Mouse (Mus musculus) liver, postnatal 0 days (tissue): ENCODE data around the gene Gfer. TPM values are rescaled to one million over a fixed set of nuclear protein-coding genes. Genes with fewer than 3 reads are reported as not detected.

ENCODE experiments used
- ATAC-seq: fragments of 200-750 bp; cut with Nextera tagmentation; 2 replicates; pipeline ENCODE4 v1.8.0; 2017; ENCODE audit warnings: mild to moderate bottlenecking, moderate library complexity
- DNase-seq: peaks from one replicate; pipeline ENCODE4 v3.0.0-alpha.2; 2016
- H3K27ac ChIP-seq: fragments of 300-500 bp; sonication (generic); 2 replicates; pipeline ENCODE4 v1.5.1; 2014; ENCODE audit warnings: antibody characterized with exemption, moderate library complexity, mild to moderate bottlenecking, low read depth
- H3K27me3 ChIP-seq: fragments of 300-500 bp; sonication (generic); 2 replicates; pipeline ENCODE4 v1.6.1; 2014; ENCODE audit warnings: low read length, control low read depth, mixed read lengths; ENCODE audit not compliant: insufficient read depth
- H3K36me3 ChIP-seq: fragments of 300-500 bp; sonication (generic); replicated peaks from 2 replicates; pipeline ENCODE4 v1.6.1; 2014; ENCODE audit warnings: mild to moderate bottlenecking, control low read depth, low read length, moderate library complexity, mixed read lengths; ENCODE audit not compliant: insufficient read depth
- H3K4me1 ChIP-seq: fragments of 300-500 bp; sonication (generic); 2 replicates; pipeline ENCODE4 v1.6.1; 2014; ENCODE audit warnings: antibody characterized with exemption, mild to moderate bottlenecking, control low read depth; ENCODE audit not compliant: insufficient read depth
- H3K4me2 ChIP-seq: fragments of 300-500 bp; sonication (generic); 2 replicates; pipeline ENCODE4 v1.6.1; 2014; ENCODE audit warnings: low read depth, mild to moderate bottlenecking, low read length, moderate library complexity, mixed read lengths
- H3K4me3 ChIP-seq: fragments of 300-500 bp; sonication (generic); 2 replicates; pipeline ENCODE4 v1.5.1; 2014; ENCODE audit warnings: low read depth, low read length
- H3K9ac ChIP-seq: fragments of 300-500 bp; sonication (generic); replicated peaks from 2 replicates; pipeline ENCODE4 v1.6.1; 2014; ENCODE audit warnings: mild to moderate bottlenecking, moderate library complexity
- H3K9me3 ChIP-seq: fragments of 300-500 bp; sonication (generic); 2 replicates; pipeline ENCODE4 v1.6.1; 2016; ENCODE audit warnings: mild to moderate bottlenecking, control low read depth, low read length, mixed read lengths
- CTCF ChIP-seq: sonication (generic); IDR thresholded peaks from 2 replicates; pipeline ENCODE4 v1.5.1; 2016; ENCODE audit warnings: antibody characterized with exemption, low read depth
- EP300 ChIP-seq: IDR thresholded peaks from 2 replicates; pipeline ENCODE4 v1.6.1; 2016; ENCODE audit warnings: antibody characterized with exemption, low read depth, mild to moderate bottlenecking
- WGBS: fragments of 180-500 bp; shearing (Covaris S2); extraction: QIAGEN DNeasy Blood & Tissue Kit; methylation state at CpG from one replicate; pipeline ENCODE4 v1.1.7; 2014; ENCODE audit not compliant: insufficient replicate concordance; 5-methylcytosine and 5-hydroxymethylcytosine counted together
- polyA plus RNA-seq: library from polyadenylated mRNA; unstranded; fragments of >200 nt; fragmentation: Nextera tagmentation; extraction: Ambion mirVana; gene quantifications from 2 replicates; pipeline ENCODE4 v1.2.1, GENCODE M21; 2015

Gene Gfer
- polyA plus RNA-seq, 1 experiment from 2014 or later = 46.5 TPM

DNA sequence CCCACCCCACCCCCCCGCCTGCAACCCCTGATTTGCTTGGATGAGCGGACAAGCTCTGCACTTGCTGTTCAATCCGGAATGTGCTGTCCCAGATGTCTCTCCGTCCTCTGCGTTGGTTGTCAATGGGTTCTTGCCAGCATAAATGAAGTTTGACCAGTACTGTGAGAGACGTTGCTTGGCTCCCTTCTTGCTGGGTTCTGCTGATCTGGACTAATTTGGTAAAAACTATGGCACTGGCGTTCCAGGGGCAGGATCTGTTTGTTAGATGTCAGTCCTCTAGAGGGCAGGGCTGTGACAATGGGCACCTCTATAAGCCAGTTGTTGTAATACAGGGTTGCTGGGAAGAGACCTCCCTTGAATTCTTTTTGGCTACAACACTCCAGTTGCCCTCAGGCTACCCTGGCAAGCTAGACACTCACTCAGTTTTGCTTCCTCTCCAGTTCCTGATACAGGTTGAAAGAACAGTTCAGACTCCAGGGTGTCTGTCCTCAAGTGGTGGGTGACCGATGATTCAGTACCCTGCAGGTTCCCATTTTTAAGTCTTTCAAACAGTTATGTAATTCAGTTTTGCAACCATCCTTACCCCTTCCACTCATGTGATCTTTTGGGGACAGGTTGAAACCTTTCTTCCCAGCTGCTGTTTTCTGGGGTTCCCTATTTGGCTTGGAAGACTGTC is 41.3 kb upstream of the Gfer start:
- Histone ChIP-seq H3K9ac (peak overlapping the region; percentile 92), H3K4me2 (peak overlapping the region; percentile 98), H3K27me3 (no peaks in the 10 kb centered on the region), H3K4me3 (peak overlapping the region; percentile 90), H3K27ac (peak overlapping the region; percentile 98), H3K36me3 (peaks cover 24% of the 10 kb centered on the region), H3K4me1 (peaks cover 30% of the 10 kb centered on the region), H3K9me3 (no peaks in the 10 kb centered on the region)
- TF ChIP-seq CTCF (peak; percentile 46), EP300 (no peak)
- peak; percentile 6; the same call in 1 of the 2 replicates for ATAC-seq
- WGBS = 20% methylated on average over 8 of the region's 8 CpGs
- DNase-seq = peak; percentile 36

DNA sequence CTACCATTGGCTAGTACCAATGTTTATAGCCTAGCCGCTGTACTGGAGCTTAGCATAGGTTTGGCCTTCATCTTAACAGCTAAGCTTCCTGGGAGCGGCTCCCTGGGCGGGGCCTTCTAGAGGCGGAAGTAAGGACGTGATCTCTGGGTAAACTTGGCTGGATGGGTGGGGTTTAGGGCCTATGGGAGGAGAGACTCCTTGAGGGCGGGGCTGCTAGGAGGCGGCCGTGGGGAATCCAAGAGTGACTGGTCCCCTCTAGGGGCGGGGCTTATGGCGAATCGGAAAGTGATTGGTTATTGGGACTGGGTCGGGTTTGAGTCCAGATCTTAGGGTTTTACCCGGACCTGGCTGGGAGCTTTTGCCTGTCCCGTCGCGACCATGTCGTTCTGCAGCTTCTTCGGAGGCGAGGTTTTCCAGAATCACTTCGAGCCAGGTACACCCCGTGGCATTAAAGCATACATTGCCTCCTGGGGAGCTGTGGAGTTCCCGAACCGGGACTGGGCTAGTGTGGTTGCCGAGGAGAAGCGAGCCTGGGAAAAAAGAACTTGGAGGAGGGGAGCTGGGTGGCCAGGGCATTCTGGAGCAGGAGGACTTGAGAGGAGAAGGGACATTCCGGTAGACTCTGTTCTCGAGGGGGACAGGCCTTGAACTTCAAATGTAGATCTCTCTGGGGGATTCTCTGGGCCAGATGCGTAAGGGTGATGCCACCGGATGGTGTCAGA is 40.5 kb upstream of the Gfer start, which contains the start of gene Msrb1:
Msrb1 (plus strand) TSS at position 313 of the 722 bp plus-strand sequence.
- under 1% methylated on average over 29 of the region's 29 CpGs for WGBS
- H3K4me3 ChIP-seq = peak within 1 kb of the TSS; percentile 90
- H3K27me3 ChIP-seq = no peaks in the 10 kb centered on the region
- H3K4me1 ChIP-seq = peaks cover 27% of the 10 kb centered on the region
- H3K36me3 ChIP-seq = peaks cover 20% of the 10 kb centered on the region
- H3K9ac ChIP-seq = peak within 1 kb of the TSS; percentile 92
- DNase-seq (peak; percentile 99), ATAC-seq (peak; percentile 96)
- peak within 1 kb of the TSS; percentile 98 for H3K4me2 ChIP-seq
- no peaks in the 10 kb centered on the region for H3K9me3 ChIP-seq
- peak within 1 kb of the TSS; percentile 98 for H3K27ac ChIP-seq
- no peak; the same call in 1 of the 2 replicates for TF ChIP-seq EP300
- TF ChIP-seq CTCF = no peak

DNA sequence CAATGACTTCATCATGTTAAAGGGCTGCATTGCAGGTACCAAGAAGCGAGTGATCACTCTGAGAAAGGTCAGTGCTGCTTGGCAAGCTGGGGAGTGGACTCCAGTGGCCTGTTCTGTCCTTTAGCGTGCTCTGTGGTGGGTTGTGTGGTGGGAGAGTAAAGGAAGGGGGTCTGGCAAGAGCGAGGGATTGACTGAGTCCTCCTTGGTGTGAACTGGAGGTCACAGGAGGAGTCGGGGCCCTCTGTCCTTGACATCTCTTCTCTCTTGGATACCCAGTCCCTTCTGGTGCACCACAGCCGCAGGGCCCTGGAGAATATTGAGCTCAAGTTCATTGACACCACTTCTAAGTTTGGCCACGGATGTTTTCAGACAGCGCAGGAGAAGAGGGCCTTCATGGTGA is 39.5 kb upstream of the Gfer start:
- Histone ChIP-seq H3K4me2 (peak overlapping the region; percentile 98), H3K27ac (peak overlapping the region; percentile 78), H3K36me3 (peaks cover 13% of the 10 kb centered on the region), H3K4me1 (peaks cover 27% of the 10 kb centered on the region), H3K4me3 (peak overlapping the region; percentile 90), H3K9ac (peak overlapping the region; percentile 92), H3K9me3 (no peaks in the 10 kb centered on the region), H3K27me3 (no peaks in the 10 kb centered on the region)
- TF ChIP-seq CTCF = no peak
- TF ChIP-seq EP300 = no peak
- DNase-seq = peak; percentile 15
- ATAC-seq = no peak
- WGBS = 82% methylated on average over 7 of the region's 7 CpGs

DNA sequence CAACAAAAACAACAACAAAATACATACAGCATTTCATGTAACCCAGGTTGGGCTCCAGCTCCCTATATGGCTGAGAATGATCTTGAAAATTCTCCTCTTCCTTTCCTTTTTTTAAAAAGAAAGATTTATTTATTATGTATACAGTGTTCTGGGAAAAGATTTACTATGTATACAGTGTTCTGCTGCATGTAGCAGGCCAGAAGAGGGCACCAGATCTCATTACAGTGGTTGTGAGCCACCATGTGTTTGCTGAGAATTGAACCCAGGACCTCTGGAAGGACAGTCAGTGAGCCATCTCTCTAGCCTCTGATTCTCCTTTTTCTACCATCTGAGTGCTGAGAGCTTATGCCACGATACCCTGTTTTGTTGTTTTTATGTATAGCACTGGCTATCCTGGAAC is 38.6 kb upstream of the Gfer start:
- DNase-seq (no peak), ATAC-seq (no peak)
- Histone ChIP-seq H3K9ac (no peak overlapping the region), H3K27me3 (no peaks in the 10 kb centered on the region), H3K4me2 (no peak overlapping the region), H3K27ac (no peak overlapping the region), H3K9me3 (no peaks in the 10 kb centered on the region), H3K4me3 (no peak overlapping the region), H3K4me1 (peaks cover 23% of the 10 kb centered on the region), H3K36me3 (peaks cover 4% of the 10 kb centered on the region)
- WGBS = 85% methylated on average over 1 of the region's 1 CpGs
- TF ChIP-seq CTCF (peak; percentile 24), EP300 (no peak)

DNA sequence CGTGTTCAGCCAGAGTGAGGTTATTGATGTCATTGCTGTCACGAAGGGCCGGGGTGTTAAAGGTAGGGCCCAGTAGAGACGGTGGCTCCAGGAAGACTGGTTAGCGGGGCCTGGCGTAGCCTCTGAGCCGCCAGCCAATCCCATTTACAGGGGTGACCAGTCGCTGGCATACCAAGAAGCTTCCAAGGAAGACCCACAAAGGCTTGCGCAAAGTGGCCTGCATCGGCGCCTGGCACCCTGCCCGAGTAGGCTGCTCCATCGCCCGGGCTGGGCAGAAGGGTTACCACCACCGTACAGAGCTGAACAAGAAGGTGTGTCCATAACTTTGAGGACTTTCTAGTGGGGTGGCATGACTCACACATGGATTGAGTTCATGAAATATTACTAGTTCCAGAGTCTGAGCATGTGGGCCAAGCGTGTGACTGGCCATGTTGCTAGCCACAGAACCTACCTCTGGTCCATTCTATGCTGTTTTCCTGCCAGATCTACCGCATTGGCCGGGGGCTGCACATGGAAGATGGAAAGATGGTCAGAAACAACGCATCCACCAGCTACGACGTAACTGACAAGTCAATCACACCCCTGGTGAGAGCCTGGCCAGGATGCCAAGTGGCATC is 37.6 kb upstream of the Gfer start:
- Histone ChIP-seq H3K4me2 (no peak overlapping the region), H3K36me3 (no peaks in the 10 kb centered on the region), H3K9ac (no peak overlapping the region), H3K4me1 (peaks cover 15% of the 10 kb centered on the region), H3K9me3 (no peaks in the 10 kb centered on the region), H3K27ac (no peak overlapping the region), H3K27me3 (no peaks in the 10 kb centered on the region), H3K4me3 (no peak overlapping the region)
- WGBS = 81% methylated on average over 21 of the region's 21 CpGs
- TF ChIP-seq EP300 (no peak), CTCF (no peak)
- DNase-seq = no peak
- no peak for ATAC-seq
